In the genomic region with DNA sequence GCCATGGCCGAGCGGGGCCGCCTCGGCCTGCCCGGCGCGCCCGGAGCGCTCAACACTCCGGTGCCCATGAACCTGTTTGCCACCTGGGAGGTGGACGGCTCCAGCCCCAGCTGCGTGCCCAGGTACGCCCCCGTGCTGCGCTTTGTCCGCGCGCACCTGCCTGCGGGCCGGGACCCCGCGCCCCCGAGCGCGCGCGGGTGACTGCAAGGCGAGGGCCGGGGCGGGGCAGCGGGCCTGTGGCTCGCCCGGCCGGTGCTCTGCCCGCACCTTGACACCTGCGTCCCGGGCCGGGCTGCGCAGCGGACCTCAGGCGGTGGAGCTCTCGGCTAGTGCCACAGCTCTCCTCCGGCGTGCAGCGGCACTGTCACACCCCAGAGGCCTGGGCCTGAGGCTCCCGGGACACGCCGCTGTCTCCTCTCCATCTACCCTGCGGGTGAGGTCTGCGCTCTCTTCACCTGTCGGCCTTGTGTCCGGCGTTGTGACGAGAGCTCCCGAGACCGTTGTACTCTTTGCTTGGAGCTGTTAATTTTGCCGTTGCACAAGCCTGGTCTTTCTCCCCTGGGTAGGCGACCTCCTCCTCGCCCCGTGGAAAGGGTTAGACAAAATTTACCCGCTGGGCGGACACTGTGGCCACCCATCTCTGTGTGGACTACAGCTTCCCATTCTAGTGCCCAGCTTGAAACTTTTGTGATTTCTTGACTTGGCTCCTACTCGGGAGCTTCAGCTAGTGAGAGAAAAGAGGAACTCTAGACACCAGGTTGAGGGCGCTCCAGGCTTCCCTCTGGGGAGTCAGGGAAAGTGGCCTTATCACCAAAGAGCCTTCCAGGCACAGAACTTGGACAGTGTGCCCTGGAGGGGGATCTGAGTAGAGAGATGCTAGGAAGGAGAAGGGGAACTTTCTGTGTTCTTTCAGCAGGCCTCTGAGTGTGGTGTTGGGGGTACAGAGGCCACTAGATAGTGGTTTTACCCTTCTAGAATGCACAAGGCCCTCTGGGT, we compare ENCODE assay signal across 8 mouse cellular contexts. TPM values are rescaled to one million over a fixed set of nuclear protein-coding genes. Genes with fewer than 3 reads are reported as not detected.
DNase-seq lines count a peak whose midpoint lies in the region; ATAC-seq and TF ChIP-seq lines count a peak whose summit lies in the region.

No protein-coding gene starts in this region.

- no peaks in the 10 kb centered on the region for H3K36me3 ChIP-seq in heart, adult 2 months (ENCODE audit: control insufficient read depth, insufficient read depth, low read length)
- H3K36me3 ChIP-seq in kidney, adult 2 months (ENCODE audit: control insufficient read depth, insufficient read depth, low read length) = no peaks in the 10 kb centered on the region
- no peaks in the 10 kb centered on the region; the same call in 1 of the 2 replicates for H3K36me3 ChIP-seq in neural tube, embryonic 11.5 days (ENCODE audit: control insufficient read depth, insufficient read depth, low read length)
- no peaks in the 10 kb centered on the region for H3K36me3 ChIP-seq in thymus, adult 2 months (ENCODE audit: control insufficient read depth, insufficient read depth, low read length)

- intact Hi-C loops in heart, adult 2 months (cut with DNase I) = loop anchor here (1.0 to 2.0 kb wide), 2 partner anchors 14 to 28 kb away; no protein-coding TSS in a partner anchor

- ATAC-seq in neural tube, embryonic 11.5 days (ENCODE audit: insufficient read depth, low FRiP score, low TSS enrichment) = peak; percentile 32; the same call in 1 of the 2 replicates

- 3% methylated on average over 64 of the region's 64 CpGs for WGBS in heart, adult 2 months
- 1% methylated on average over 64 of the region's 64 CpGs for WGBS in kidney, adult 2 months
- WGBS in lung, adult 2 months = 3% methylated on average over 64 of the region's 64 CpGs
- 1% methylated on average over 48 of the region's 64 CpGs for WGBS in neural tube, embryonic 11.5 days
- WGBS in thymus, adult 2 months = 2% methylated on average over 64 of the region's 64 CpGs

- DNase-seq in B cell, adult 2 months = peak; percentile 42 to 51
- peak; percentile 68 to 84 for DNase-seq in adrenal gland, adult (ENCODE audit: inconsistent age in 2 of 2, low spot score in 1 of 2)
- DNase-seq in embryo, embryonic 11 days = peak; percentile 68
- peak; percentile 74 for DNase-seq in heart, adult 2 months
- DNase-seq in kidney, adult 2 months = peak; percentile 60
- DNase-seq in lung, adult 2 months = peak; percentile 74
- peak; percentile 56 for DNase-seq in neural tube, embryonic 11.5 days (ENCODE audit: low spot score)
- DNase-seq in thymus, adult 2 months = peak; percentile 35

- peak overlapping the region; percentile 94 for H3K27ac ChIP-seq in heart, adult 2 months
- peak overlapping the region; percentile 90 for H3K27ac ChIP-seq in kidney, adult 2 months (ENCODE audit: insufficient read depth, low read depth, low read length)
- H3K27ac ChIP-seq in neural tube, embryonic 11.5 days (ENCODE audit: low read depth, low read length) = peak overlapping the region; percentile 74
- no peak overlapping the region for H3K27ac ChIP-seq in thymus, adult 2 months (ENCODE audit: control insufficient read depth, insufficient read depth, low read length)

- TF ChIP-seq CTCF in heart, adult 2 months (IDR thresholded peaks at IDR 0.05) = peak; percentile 14; the same call in 1 of the 2 replicates
- no peak for TF ChIP-seq CTCF in kidney, adult 2 months (conservative IDR thresholded peaks at IDR 0.05; ENCODE audit: insufficient read depth, insufficient read length, low read depth, low read length)
- no peak for TF ChIP-seq CTCF in lung, adult 2 months (IDR thresholded peaks at IDR 0.05; ENCODE audit: insufficient read depth, low read length)
- 0 out of 2 replicates have a peak, but pooled peaks have one; percentile 14 for TF ChIP-seq CTCF in thymus, adult 2 months (IDR thresholded peaks at IDR 0.05; ENCODE audit: borderline replicate concordance, control insufficient read depth, extremely low read depth, insufficient read depth, low read length, poor library complexity)

- TF ChIP-seq POLR2A in heart, adult 2 months (IDR thresholded peaks at IDR 0.05; ENCODE audit: insufficient read depth, low read depth, low read length) = no peak
- TF ChIP-seq POLR2A in kidney, adult 2 months (IDR thresholded peaks at IDR 0.05; ENCODE audit: low read depth, low read length) = no peak
- peak; percentile 17; the same call in 1 of the 2 replicates for TF ChIP-seq POLR2A in lung, adult 2 months (IDR thresholded peaks at IDR 0.05; ENCODE audit: borderline replicate concordance, extremely low read depth, low read depth, low read length)
- TF ChIP-seq POLR2A in thymus, adult 2 months (IDR thresholded peaks at IDR 0.05; ENCODE audit: control insufficient read depth, extremely low read depth, insufficient read depth, low read length, poor library complexity) = 0 out of 2 replicates have a peak, but pooled peaks have one; percentile 8

- H3K9ac ChIP-seq in heart, adult 2 months (ENCODE audit: low read depth, low read length) = peak overlapping the region; percentile 100
- peak overlapping the region; percentile 80 for H3K9ac ChIP-seq in neural tube, embryonic 11.5 days (ENCODE audit: low read length)

- no peaks in the 10 kb centered on the region for H3K9me3 ChIP-seq in neural tube, embryonic 11.5 days (ENCODE audit: control insufficient read depth, low read length)

- no peaks in the 10 kb centered on the region for H3K27me3 ChIP-seq in heart, adult 2 months (ENCODE audit: control insufficient read depth, insufficient read depth, low read length)
- no peaks in the 10 kb centered on the region for H3K27me3 ChIP-seq in kidney, adult 2 months (replicated peaks; ENCODE audit: control insufficient read depth, insufficient read depth, low read length)
- no peaks in the 10 kb centered on the region for H3K27me3 ChIP-seq in neural tube, embryonic 11.5 days (ENCODE audit: control insufficient read depth, insufficient read depth, low read length)
- no peaks in the 10 kb centered on the region for H3K27me3 ChIP-seq in thymus, adult 2 months (ENCODE audit: control insufficient read depth, insufficient read depth, low read length)

- H3K4me1 ChIP-seq in heart, adult 2 months (ENCODE audit: control insufficient read depth, insufficient read depth, low read length) = peaks cover 8% of the 10 kb centered on the region
- peaks cover 31% of the 10 kb centered on the region for H3K4me1 ChIP-seq in kidney, adult 2 months (ENCODE audit: control insufficient read depth, insufficient read depth, low read length)
- H3K4me1 ChIP-seq in lung, adult 2 months (ENCODE audit: control insufficient read depth, insufficient read depth, low read length) = peaks cover 19% of the 10 kb centered on the region
- peaks cover 26% of the 10 kb centered on the region for H3K4me1 ChIP-seq in neural tube, embryonic 11.5 days (ENCODE audit: control insufficient read depth, insufficient read depth, low read length)
- H3K4me1 ChIP-seq in thymus, adult 2 months (replicated peaks; ENCODE audit: control insufficient read depth, insufficient read depth, low read length) = peaks cover 10% of the 10 kb centered on the region

- no peak for TF ChIP-seq EP300 in heart, adult 2 months (IDR thresholded peaks at IDR 0.05; ENCODE audit: insufficient read depth, low read depth, low read length)

- H3K79me2 ChIP-seq in heart, adult 2 months (replicated peaks; ENCODE audit: control insufficient read depth, insufficient read depth, low read length) = 0 out of 2 replicates have a peak, but pooled peaks cover 2% of the 10 kb centered on the region

- peak overlapping the region; percentile 91 for H3K4me2 ChIP-seq in neural tube, embryonic 11.5 days (ENCODE audit: low read depth)

- peak overlapping the region; percentile 80 for H3K4me3 ChIP-seq in heart, adult 2 months
- H3K4me3 ChIP-seq in kidney, adult 2 months (ENCODE audit: insufficient read depth, low read depth, low read length) = peak overlapping the region; percentile 93
- H3K4me3 ChIP-seq in lung, adult 2 months (replicated peaks; ENCODE audit: extremely low read depth, low read depth, low read length) = peak overlapping the region; percentile 93
- peak overlapping the region; percentile 68 for H3K4me3 ChIP-seq in neural tube, embryonic 11.5 days (ENCODE audit: low read depth, low read length)
- peak overlapping the region; percentile 88 for H3K4me3 ChIP-seq in thymus, adult 2 months (ENCODE audit: control insufficient read depth, insufficient read depth, low read length)

RNA-seq across cellular contexts. Expression of a gene that starts 0.6 kb away (rescaled TPM):
- total RNA-seq in heart, adult 2 months (2021) = 10 to 100 TPM; 34.9 to 37.5 TPM
- polyA plus RNA-seq in heart, adult 2 months (2012; rRNA removed) = 34.8 and 37.4 TPM in 2 replicates
- polyA plus RNA-seq in kidney, adult 2 months (2012; rRNA removed) = 42.4 and 47.8 TPM in 2 replicates
- polyA plus RNA-seq in lung, adult 2 months (2012; rRNA removed) = 51.8 and 54.8 TPM in 2 replicates
- polyA plus RNA-seq in neural tube, embryonic 11.5 days (2014; fragmentation: Nextera tagmentation; extraction: Ambion mirVana) = 22.1 and 25.1 TPM in 2 replicates
- 60.3 and 66.6 TPM in 2 replicates for polyA plus RNA-seq in thymus, adult 2 months (2012; rRNA removed)

RNA-seq across cellular contexts. Expression of a gene that starts 14.4 kb away (rescaled TPM):
- 10 to 100 TPM; 22.3 to 25.1 TPM for total RNA-seq in heart, adult 2 months (2021)
- polyA plus RNA-seq in heart, adult 2 months (2012; rRNA removed) = 22.4 and 29.3 TPM in 2 replicates
- polyA plus RNA-seq in kidney, adult 2 months (2012; rRNA removed) = 44.8 and 53.0 TPM in 2 replicates
- polyA plus RNA-seq in lung, adult 2 months (2012; rRNA removed) = 83.3 and 131 TPM in 2 replicates
- polyA plus RNA-seq in neural tube, embryonic 11.5 days (2014; fragmentation: Nextera tagmentation; extraction: Ambion mirVana) = 53.3 and 58.5 TPM in 2 replicates
- 247 and 304 TPM in 2 replicates for polyA plus RNA-seq in thymus, adult 2 months (2012; rRNA removed)

RNA-seq across cellular contexts. Expression of a gene that starts 38.6 kb away (rescaled TPM):
- 10 to 100 TPM; 21.8 to 24.3 TPM for total RNA-seq in heart, adult 2 months (2021)
- polyA plus RNA-seq in heart, adult 2 months (2012; rRNA removed) = 26.7 and 27.4 TPM in 2 replicates
- polyA plus RNA-seq in kidney, adult 2 months (2012; rRNA removed) = 31.8 and 45.2 TPM in 2 replicates
- 48.4 and 72.3 TPM in 2 replicates for polyA plus RNA-seq in lung, adult 2 months (2012; rRNA removed)
- polyA plus RNA-seq in neural tube, embryonic 11.5 days (2014; fragmentation: Nextera tagmentation; extraction: Ambion mirVana) = 21.8 TPM in 2 replicates
- polyA plus RNA-seq in thymus, adult 2 months (2012; rRNA removed) = 69.7 and 87.6 TPM in 2 replicates

RNA-seq across cellular contexts. Expression of a gene that starts 59.4 kb away (rescaled TPM):
- total RNA-seq in heart, adult 2 months (2021) = under 1 TPM; 0.21 to 0.27 TPM
- 0.50 TPM in 1 of 2 replicates, not detected in the other for polyA plus RNA-seq in heart, adult 2 months (2012; rRNA removed)
- 0.16 and 0.46 TPM in 2 replicates for polyA plus RNA-seq in kidney, adult 2 months (2012; rRNA removed)
- polyA plus RNA-seq in lung, adult 2 months (2012; rRNA removed) = 0.24 and 0.31 TPM in 2 replicates
- polyA plus RNA-seq in neural tube, embryonic 11.5 days (2014; fragmentation: Nextera tagmentation; extraction: Ambion mirVana) = not detected in 2 replicates
- polyA plus RNA-seq in thymus, adult 2 months (2012; rRNA removed) = 0.31 and 0.66 TPM in 2 replicates

Comparison
In these comparisons a context has a peak if more than half of its experiments do, and no peak if none do; other contexts are left out.
1. CTCF ChIP-seq: peak in heart, adult 2 months (single experiment) and thymus, adult 2 months (single experiment); none in kidney, adult 2 months (single experiment) and lung, adult 2 months (single experiment).
2. POLR2A ChIP-seq: peak in lung, adult 2 months (single experiment) and thymus, adult 2 months (single experiment); none in heart, adult 2 months (single experiment) and kidney, adult 2 months (single experiment).
3. Peak in every context shown above with its lines, with median percentiles within 50 percentile points of each other: DNase-seq and H3K4me3 ChIP-seq.